Mouse (Mus musculus): ENCODE measurements around the gene Pdgfb. TPM values are rescaled to one million over a fixed set of nuclear protein-coding genes. Genes with fewer than 3 reads are reported as not detected.
A peak's percentile ranks its signal among the peaks of the same experiment; 100 is the strongest.

The Pdgfb gene
- polyA plus RNA-seq, 1 experiment from 2014 or later, result 3.2 TPM

DNA sequence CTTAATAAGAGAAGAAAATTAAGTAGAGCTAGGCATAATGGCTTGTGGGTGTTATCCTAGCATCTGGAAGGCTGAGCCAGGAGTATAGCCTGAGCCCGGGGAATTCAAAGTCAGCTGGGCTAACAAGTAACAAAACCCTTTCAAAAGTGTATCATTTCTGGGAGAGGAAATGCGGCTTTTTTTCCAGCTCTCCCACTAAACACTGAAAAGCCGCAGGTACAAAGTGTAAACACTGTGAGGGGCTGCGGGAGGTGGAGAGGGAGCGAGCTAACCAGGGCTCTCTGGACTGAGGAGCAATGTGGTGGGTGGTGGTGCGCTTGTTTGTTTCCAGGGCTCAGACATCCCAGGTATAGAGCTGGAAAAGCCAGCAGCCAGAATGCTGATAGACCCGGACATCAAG is 50.4 kb downstream of the Pdgfb start:
- WGBS, result 85% methylated on average over 7 of the region's 7 CpGs
- no peaks in the 10 kb centered on the region; the same call in 1 of the 2 replicates for H3K27me3 ChIP-seq (ENCODE audit: control insufficient read depth, insufficient read depth, low read length)
- H3K4me3 ChIP-seq (ENCODE audit: low read length), result no peak overlapping the region
- H3K36me3 ChIP-seq (ENCODE audit: control insufficient read depth, insufficient read depth), result no peaks in the 10 kb centered on the region
- H3K4me1 ChIP-seq (ENCODE audit: control insufficient read depth, insufficient read depth, low read length), result no peaks in the 10 kb centered on the region
- ATAC-seq (replicated peaks; ENCODE audit: extremely low read depth, insufficient read depth, low FRiP score), result no peak
- H3K27ac ChIP-seq (ENCODE audit: low read length), result no peak overlapping the region
- H3K9me3 ChIP-seq (replicated peaks; ENCODE audit: control insufficient read depth, low read length), result no peaks in the 10 kb centered on the region
- H3K4me2 ChIP-seq (ENCODE audit: low read depth, low read length), result no peak overlapping the region
- no peak overlapping the region for H3K9ac ChIP-seq (ENCODE audit: low read length)

DNA sequence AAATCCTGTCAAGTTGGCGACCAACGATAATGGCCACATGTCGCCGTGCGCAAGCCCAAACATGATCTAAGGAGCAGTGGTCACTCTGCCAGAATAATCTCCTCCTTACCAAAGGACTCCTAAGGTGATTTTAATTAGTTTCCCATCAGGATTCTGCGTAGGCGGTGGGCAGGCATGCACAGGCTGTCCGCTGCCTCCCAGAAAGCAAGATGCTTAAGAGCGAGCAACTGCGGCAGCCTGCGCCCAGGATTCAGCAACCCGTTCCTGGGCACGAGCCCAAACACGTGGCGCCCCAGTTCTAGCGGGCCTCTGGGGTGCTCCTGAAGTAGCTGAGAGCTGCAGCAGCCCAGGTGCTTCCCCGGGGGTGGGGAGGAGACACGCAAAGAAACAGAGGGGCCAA is 52.1 kb downstream of the Pdgfb start:
- H3K9me3 ChIP-seq (replicated peaks; ENCODE audit: control insufficient read depth, low read length), result no peaks in the 10 kb centered on the region
- no peaks in the 10 kb centered on the region for H3K36me3 ChIP-seq (ENCODE audit: control insufficient read depth, insufficient read depth)
- no peak overlapping the region for H3K27ac ChIP-seq (ENCODE audit: low read length)
- WGBS, result 87% methylated on average over 18 of the region's 18 CpGs
- H3K4me2 ChIP-seq (ENCODE audit: low read depth, low read length), result no peak overlapping the region
- H3K27me3 ChIP-seq (ENCODE audit: control insufficient read depth, insufficient read depth, low read length), result no peaks in the 10 kb centered on the region; the same call in 1 of the 2 replicates
- no peak overlapping the region for H3K9ac ChIP-seq (ENCODE audit: low read length)
- H3K4me3 ChIP-seq (ENCODE audit: low read length), result no peak overlapping the region
- H3K4me1 ChIP-seq (ENCODE audit: control insufficient read depth, insufficient read depth, low read length), result no peaks in the 10 kb centered on the region
- ATAC-seq (replicated peaks; ENCODE audit: extremely low read depth, insufficient read depth, low FRiP score), result no peak

GRCm38 (mm10) chr15:79961366-79961921 is 53.3 kb downstream of the Pdgfb start:
- Histone ChIP-seq H3K36me3 (ENCODE audit: control insufficient read depth, insufficient read depth) (no peaks in the 10 kb centered on the region), H3K4me3 (ENCODE audit: low read length) (no peak overlapping the region), H3K27me3 (ENCODE audit: control insufficient read depth, insufficient read depth, low read length) (no peaks in the 10 kb centered on the region; the same call in 1 of the 2 replicates), H3K4me2 (ENCODE audit: low read depth, low read length) (no peak overlapping the region), H3K4me1 (ENCODE audit: control insufficient read depth, insufficient read depth, low read length) (no peaks in the 10 kb centered on the region), H3K27ac (ENCODE audit: low read length) (no peak overlapping the region), H3K9me3 (replicated peaks; ENCODE audit: control insufficient read depth, low read length) (no peaks in the 10 kb centered on the region), H3K9ac (ENCODE audit: low read length) (no peak overlapping the region)
- 56% methylated on average over 9 of the region's 9 CpGs for WGBS
- ATAC-seq (replicated peaks; ENCODE audit: extremely low read depth, insufficient read depth, low FRiP score), result no peak

- no peaks in the 10 kb centered on the region for H3K36me3 ChIP-seq (ENCODE audit: control insufficient read depth, insufficient read depth)
- no peak for ATAC-seq (replicated peaks; ENCODE audit: extremely low read depth, insufficient read depth, low FRiP score)
- no peak overlapping the region for H3K9ac ChIP-seq (ENCODE audit: low read length)
- H3K4me2 ChIP-seq (ENCODE audit: low read depth, low read length), result no peak overlapping the region
- whole genome bisulfite sequencing, result 50% methylated on average over 3 of the region's 3 CpGs
- H3K27ac ChIP-seq (ENCODE audit: low read length), result no peak overlapping the region
- no peaks in the 10 kb centered on the region for H3K9me3 ChIP-seq (replicated peaks; ENCODE audit: control insufficient read depth, low read length)
- H3K4me1 ChIP-seq (ENCODE audit: control insufficient read depth, insufficient read depth, low read length), result peaks cover 4% of the 10 kb centered on the region
- no peaks in the 10 kb centered on the region; the same call in 1 of the 2 replicates for H3K27me3 ChIP-seq (ENCODE audit: control insufficient read depth, insufficient read depth, low read length)
- no peak overlapping the region for H3K4me3 ChIP-seq (ENCODE audit: low read length)
Observed at GRCm38 (mm10) chr15:79958418-79958817, 56.4 kb downstream of the Pdgfb start.

- H3K27me3 ChIP-seq (ENCODE audit: control insufficient read depth, insufficient read depth, low read length), result no peaks in the 10 kb centered on the region; the same call in 1 of the 2 replicates
- H3K27ac ChIP-seq (ENCODE audit: low read length), result no peak overlapping the region
- WGBS, result 63% methylated on average over 8 of the region's 8 CpGs
- H3K9ac ChIP-seq (ENCODE audit: low read length), result no peak overlapping the region
- no peaks in the 10 kb centered on the region for H3K36me3 ChIP-seq (ENCODE audit: control insufficient read depth, insufficient read depth)
- ATAC-seq (replicated peaks; ENCODE audit: extremely low read depth, insufficient read depth, low FRiP score), result no peak
- no peak overlapping the region for H3K4me3 ChIP-seq (ENCODE audit: low read length)
- no peak overlapping the region for H3K4me2 ChIP-seq (ENCODE audit: low read depth, low read length)
- no peaks in the 10 kb centered on the region for H3K9me3 ChIP-seq (replicated peaks; ENCODE audit: control insufficient read depth, low read length)
- H3K4me1 ChIP-seq (ENCODE audit: control insufficient read depth, insufficient read depth, low read length), result peaks cover 20% of the 10 kb centered on the region
Observed at GRCm38 (mm10) chr15:79956559-79956958, 58.2 kb downstream of the Pdgfb start.

- Histone ChIP-seq H3K4me2 (ENCODE audit: low read depth, low read length) (no peak overlapping the region), H3K4me3 (ENCODE audit: low read length) (no peak overlapping the region), H3K9ac (ENCODE audit: low read length) (no peak overlapping the region), H3K4me1 (ENCODE audit: control insufficient read depth, insufficient read depth, low read length) (peaks cover 40% of the 10 kb centered on the region), H3K27ac (ENCODE audit: low read length) (no peak overlapping the region), H3K9me3 (replicated peaks; ENCODE audit: control insufficient read depth, low read length) (no peaks in the 10 kb centered on the region), H3K27me3 (ENCODE audit: control insufficient read depth, insufficient read depth, low read length) (no peaks in the 10 kb centered on the region), H3K36me3 (ENCODE audit: control insufficient read depth, insufficient read depth) (no peaks in the 10 kb centered on the region)
- ATAC-seq (replicated peaks; ENCODE audit: extremely low read depth, insufficient read depth, low FRiP score), result no peak
- 66% methylated on average over 7 of the region's 7 CpGs for WGBS
Observed at GRCm38 (mm10) chr15:79953470-79953869, 61.3 kb downstream of the Pdgfb start.

GRCm38 (mm10) chr15:79952504-79953231 is 62.1 kb downstream of the Pdgfb start:
- Histone ChIP-seq H3K9me3 (replicated peaks; ENCODE audit: control insufficient read depth, low read length) (no peaks in the 10 kb centered on the region), H3K27me3 (ENCODE audit: control insufficient read depth, insufficient read depth, low read length) (no peaks in the 10 kb centered on the region), H3K27ac (ENCODE audit: low read length) (peak overlapping the region; percentile 49), H3K36me3 (ENCODE audit: control insufficient read depth, insufficient read depth) (no peaks in the 10 kb centered on the region), H3K4me2 (ENCODE audit: low read depth, low read length) (peak overlapping the region; percentile 10; the same call in 1 of the 2 replicates), H3K4me1 (ENCODE audit: control insufficient read depth, insufficient read depth, low read length) (peaks cover 40% of the 10 kb centered on the region), H3K9ac (ENCODE audit: low read length) (peak overlapping the region; percentile 47), H3K4me3 (ENCODE audit: low read length) (no peak overlapping the region)
- ATAC-seq (replicated peaks; ENCODE audit: extremely low read depth, insufficient read depth, low FRiP score), result 0 out of 2 replicates have a peak, but pooled peaks have one; percentile 20
- WGBS, result 47% methylated on average over 11 of the region's 11 CpGs

DNA sequence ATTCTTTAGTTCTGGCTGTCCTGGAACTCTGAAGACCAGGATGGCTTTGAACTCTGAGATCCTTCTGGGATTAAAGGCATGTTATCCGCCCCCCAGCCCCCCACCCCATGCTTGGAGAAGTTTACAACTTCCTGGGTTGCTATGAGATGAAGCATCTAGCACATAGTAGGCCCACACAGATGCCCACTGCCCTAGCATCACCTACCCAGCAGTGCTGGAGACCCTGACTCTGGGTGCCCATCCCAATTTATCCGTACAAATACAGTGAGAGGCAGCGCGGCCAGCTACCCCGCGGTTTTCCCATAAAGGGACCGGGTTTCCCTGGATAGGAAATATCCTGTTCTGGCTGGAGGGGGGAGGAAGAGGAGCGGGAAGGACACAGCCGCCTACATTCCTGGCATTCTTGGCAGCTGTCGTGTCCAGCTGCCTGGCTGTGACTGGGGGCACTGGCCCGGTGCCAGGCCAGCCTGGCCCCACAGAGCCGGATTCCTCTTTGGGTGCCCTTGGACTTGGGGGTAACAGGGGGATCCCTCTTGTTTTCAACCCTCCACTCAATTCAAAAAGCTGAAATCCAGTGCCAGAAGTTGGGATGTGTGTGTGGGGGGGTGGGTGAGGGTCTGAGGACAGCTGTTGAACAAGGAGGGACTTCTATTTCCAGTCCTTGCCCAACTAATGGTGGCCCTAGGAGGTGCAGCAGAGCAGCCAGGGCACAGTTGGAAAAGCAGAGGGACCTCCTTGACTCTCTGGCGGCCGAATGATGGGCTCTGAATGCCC is 62.9 kb downstream of the Pdgfb start:
- WGBS, result 20% methylated on average over 14 of the region's 14 CpGs
- Histone ChIP-seq H3K9ac (ENCODE audit: low read length) (peak overlapping the region; percentile 47), H3K36me3 (ENCODE audit: control insufficient read depth, insufficient read depth) (no peaks in the 10 kb centered on the region), H3K4me2 (ENCODE audit: low read depth, low read length) (peak overlapping the region; percentile 10; the same call in 1 of the 2 replicates), H3K4me3 (ENCODE audit: low read length) (no peak overlapping the region), H3K9me3 (replicated peaks; ENCODE audit: control insufficient read depth, low read length) (peaks cover under 1% of the 10 kb centered on the region; the same call in 1 of the 2 replicates), H3K27me3 (ENCODE audit: control insufficient read depth, insufficient read depth, low read length) (no peaks in the 10 kb centered on the region), H3K27ac (ENCODE audit: low read length) (peak overlapping the region; percentile 72), H3K4me1 (ENCODE audit: control insufficient read depth, insufficient read depth, low read length) (peaks cover 40% of the 10 kb centered on the region)
- peak; percentile 53 for ATAC-seq (replicated peaks; ENCODE audit: extremely low read depth, insufficient read depth, low FRiP score)
